Mouse (Mus musculus) cerebellum, adult 2 months (tissue): ENCODE measurements around the gene Lama4.

ENCODE experiments used
- CTCF ChIP-seq: fragments of 200-500 bp; IDR thresholded peaks from 2 replicates; pipeline ENCODE4 v1.5.1; 2011; ENCODE audit warnings: low read depth, mild to moderate bottlenecking, control low read depth, low read length, moderate library complexity, borderline replicate concordance; ENCODE audit not compliant: insufficient read depth
- POLR2A ChIP-seq: fragments of 200-500 bp; IDR thresholded peaks from 2 replicates; pipeline ENCODE4 v1.6.1; 2011; ENCODE audit warnings: low read length, control low read depth, borderline replicate concordance; ENCODE audit not compliant: insufficient read depth

- TF ChIP-seq POLR2A, result no peak
- TF ChIP-seq CTCF, result no peak
Measured at GRCm38 (mm10) chr10:39017986-39018385, 52.7 kb downstream of the Lama4 start.
